ENCODE assay signal across 10 mouse cellular contexts in the genomic region with DNA sequence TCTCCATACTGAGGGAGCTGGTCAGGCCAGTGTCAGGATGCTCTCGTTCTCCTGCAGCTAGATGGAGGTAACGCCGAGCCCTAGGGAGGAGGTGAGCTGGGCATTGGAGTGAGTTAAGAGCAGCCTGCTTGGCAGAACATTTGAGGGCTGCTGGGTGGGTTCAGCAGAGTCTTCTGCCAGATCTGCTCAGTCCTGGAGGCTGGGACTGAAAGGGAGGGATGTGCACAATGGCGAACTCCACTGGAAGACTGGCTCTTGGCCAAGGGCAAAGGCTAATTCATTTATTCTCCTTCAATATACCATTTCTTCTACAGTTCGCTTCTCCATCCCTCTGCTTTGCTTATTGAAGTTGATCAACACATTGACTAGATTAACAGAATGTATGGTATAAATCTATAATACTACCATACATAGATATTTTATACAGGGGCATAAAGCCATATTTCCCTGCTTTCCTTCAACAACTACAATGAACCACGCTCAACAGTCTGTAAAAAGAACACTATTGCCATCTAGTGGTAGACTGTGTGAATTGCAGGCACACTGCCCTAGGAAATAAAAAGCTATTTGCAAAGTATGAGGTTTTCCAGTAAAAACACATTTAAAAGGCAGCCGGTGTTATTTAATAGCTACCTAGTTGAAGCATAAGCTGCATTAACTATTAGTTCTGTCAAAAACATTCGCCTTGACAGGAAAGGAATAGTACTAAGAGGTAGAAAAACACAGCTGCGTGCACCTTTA.
DNase-seq lines count a peak whose midpoint lies in the region; ATAC-seq and TF ChIP-seq lines count a peak whose summit lies in the region.
"Had no signal": no experiment of that assay in that cellular context is flagged by ENCODE, and none has a peak within 500 bp of the region (broad histone marks: within the 10 kb centered on the region; RNA-seq: fewer than 3 reads in every experiment).

No protein-coding gene starts in this region.

- no peak for ATAC-seq in heart, postnatal 0 days (ENCODE audit: insufficient read depth, low read depth)
- no peak for ATAC-seq in midbrain, embryonic 16.5 days
- ATAC-seq in midbrain, postnatal 0 days (ENCODE audit: low FRiP score) = no peak

- H3K27ac ChIP-seq in heart, postnatal 0 days (ENCODE audit: low read depth) = no peak overlapping the region
- 0 out of 2 replicates have a peak overlapping the region, but pooled peaks have one; percentile 23 for H3K27ac ChIP-seq in midbrain, embryonic 10.5 days (replicated peaks)
- H3K27ac ChIP-seq in midbrain, embryonic 16.5 days (ENCODE audit: low read length) = no peak overlapping the region
- H3K27ac ChIP-seq in midbrain, postnatal 0 days (ENCODE audit: low read depth, low read length) = no peak overlapping the region
- H3K27ac ChIP-seq: forebrain, embryonic 12.5 days had no signal

- 64% methylated on average over 9 of the region's 9 CpGs for WGBS in heart, postnatal 0 days
- WGBS in midbrain, embryonic 10.5 days = 78% methylated on average over 9 of the region's 9 CpGs
- WGBS in midbrain, embryonic 16.5 days = 79% methylated on average over 9 of the region's 9 CpGs
- WGBS in midbrain, postnatal 0 days = 82% methylated on average over 9 of the region's 9 CpGs

- no peaks in the 10 kb centered on the region for H3K9me3 ChIP-seq in heart, postnatal 0 days (replicated peaks; ENCODE audit: control insufficient read depth, low read length)
- H3K9me3 ChIP-seq in midbrain, embryonic 10.5 days (replicated peaks) = no peaks in the 10 kb centered on the region; the same call in 1 of the 2 replicates
- peaks cover 3% of the 10 kb centered on the region; the same call in 1 of the 2 replicates for H3K9me3 ChIP-seq in midbrain, embryonic 16.5 days (replicated peaks; ENCODE audit: control insufficient read depth, low read length, poor library complexity, severe bottlenecking)
- no peaks in the 10 kb centered on the region for H3K9me3 ChIP-seq in midbrain, postnatal 0 days (ENCODE audit: low read length)

- no peak overlapping the region for H3K4me3 ChIP-seq in heart, postnatal 0 days (ENCODE audit: low read depth, low read length)
- H3K4me3 ChIP-seq in midbrain, embryonic 10.5 days = no peak overlapping the region
- H3K4me3 ChIP-seq in midbrain, embryonic 16.5 days (ENCODE audit: low read depth, low read length) = no peak overlapping the region
- H3K4me3 ChIP-seq in midbrain, postnatal 0 days (ENCODE audit: low read depth, low read length) = no peak overlapping the region
- H3K4me3 ChIP-seq: forebrain, embryonic 12.5 days had no signal

- no peak for TF ChIP-seq EP300 in heart, postnatal 0 days (IDR thresholded peaks at IDR 0.05; ENCODE audit: low read depth)

- DNase-seq in heart, postnatal 0 days (ENCODE audit: low spot score) = peak; percentile 17
- no peak for DNase-seq in heart, adult 9 months (ENCODE audit: low spot score in 2 of 2)
- DNase-seq in midbrain, embryonic 10.5 days (ENCODE audit: low spot score) = no peak
- peak; percentile 4 for DNase-seq in c-Kit-negative CD71-positive TER-119-positive erythroid progenitor cells, embryonic 14.5 days (ENCODE audit: low read depth, low spot score)
- peak; percentile 54 for DNase-seq in midbrain, postnatal 0 days (ENCODE audit: low spot score)
- no peak for DNase-seq in adrenal gland, adult 2 months
- DNase-seq in urinary bladder, postnatal 25 days (ENCODE audit: low spot score) = no peak
- DNase-seq: thymus, adult 2 months had no signal

- H3K27me3 ChIP-seq in heart, postnatal 0 days (ENCODE audit: control insufficient read depth, insufficient read depth, low read length) = 0 out of 2 replicates have a peak, but pooled peaks cover 3% of the 10 kb centered on the region
- no peaks in the 10 kb centered on the region for H3K27me3 ChIP-seq in midbrain, embryonic 10.5 days (ENCODE audit: low read depth, poor library complexity, severe bottlenecking)
- no peaks in the 10 kb centered on the region for H3K27me3 ChIP-seq in midbrain, embryonic 16.5 days (ENCODE audit: control insufficient read depth, insufficient read depth, low read depth, low read length)
- H3K27me3 ChIP-seq in midbrain, postnatal 0 days (ENCODE audit: insufficient read depth, low read length) = no peaks in the 10 kb centered on the region

- H3K36me3 ChIP-seq in heart, postnatal 0 days (replicated peaks; ENCODE audit: control insufficient read depth, insufficient read depth, low read length) = no peaks in the 10 kb centered on the region
- H3K36me3 ChIP-seq in midbrain, embryonic 10.5 days = no peaks in the 10 kb centered on the region
- H3K36me3 ChIP-seq in midbrain, embryonic 16.5 days (ENCODE audit: control insufficient read depth, insufficient read depth, low read length) = no peaks in the 10 kb centered on the region
- H3K36me3 ChIP-seq in midbrain, postnatal 0 days (ENCODE audit: insufficient read depth, low read length) = no peaks in the 10 kb centered on the region

- peak; percentile 77 for TF ChIP-seq CTCF in heart, postnatal 0 days (IDR thresholded peaks at IDR 0.05; ENCODE audit: low read depth)
- TF ChIP-seq CTCF in midbrain, postnatal 0 days (IDR thresholded peaks at IDR 0.05) = peak; percentile 78

- no peak overlapping the region for H3K9ac ChIP-seq in heart, postnatal 0 days (replicated peaks; ENCODE audit: low read depth, low read length)
- no peak overlapping the region for H3K9ac ChIP-seq in midbrain, embryonic 16.5 days (ENCODE audit: low read depth, low read length)
- H3K9ac ChIP-seq in midbrain, postnatal 0 days (replicated peaks; ENCODE audit: low read length, poor library complexity, severe bottlenecking) = no peak overlapping the region
- H3K9ac ChIP-seq: forebrain, embryonic 12.5 days had no signal

- H3K4me2 ChIP-seq in heart, postnatal 0 days (ENCODE audit: low read depth, low read length) = no peak overlapping the region
- no peak overlapping the region for H3K4me2 ChIP-seq in midbrain, embryonic 16.5 days (ENCODE audit: low read length)
- no peak overlapping the region for H3K4me2 ChIP-seq in midbrain, postnatal 0 days (ENCODE audit: low read depth, low read length, poor library complexity, severe bottlenecking)
- H3K4me2 ChIP-seq: forebrain, embryonic 12.5 days had no signal

- no peaks in the 10 kb centered on the region for H3K4me1 ChIP-seq in heart, postnatal 0 days (ENCODE audit: control insufficient read depth, insufficient read depth)
- peaks cover 27% of the 10 kb centered on the region for H3K4me1 ChIP-seq in midbrain, embryonic 10.5 days
- H3K4me1 ChIP-seq in midbrain, embryonic 16.5 days (ENCODE audit: control insufficient read depth, insufficient read depth, low read length) = peaks cover under 1% of the 10 kb centered on the region; the same call in 1 of the 2 replicates
- H3K4me1 ChIP-seq in midbrain, postnatal 0 days (ENCODE audit: insufficient read depth, low read length) = no peaks in the 10 kb centered on the region

Comparison
In these comparisons a context has a peak if more than half of its experiments do, and no peak if none do; other contexts are left out.
1. DNase-seq: peak in heart, postnatal 0 days (single experiment), c-Kit-negative CD71-positive TER-119-positive erythroid progenitor cells, embryonic 14.5 days (single experiment) and midbrain, postnatal 0 days (single experiment); none in heart, adult 9 months (0 of 2), midbrain, embryonic 10.5 days (single experiment), adrenal gland, adult 2 months (single experiment) and urinary bladder, postnatal 25 days (single experiment).